Mouse (Mus musculus) lung, postnatal 0 days (tissue): ENCODE results near the gene Dlgap4.

Experiments used
- CTCF ChIP-seq: IDR thresholded peaks from 2 replicates; pipeline ENCODE4 v1.5.1; 2016; ENCODE audit warnings: antibody characterized with exemption, mild to moderate bottlenecking
- EP300 ChIP-seq: IDR thresholded peaks from 2 replicates; pipeline ENCODE4 v1.6.1; 2016; ENCODE audit warnings: antibody characterized with exemption, mild to moderate bottlenecking, control low read depth

DNA sequence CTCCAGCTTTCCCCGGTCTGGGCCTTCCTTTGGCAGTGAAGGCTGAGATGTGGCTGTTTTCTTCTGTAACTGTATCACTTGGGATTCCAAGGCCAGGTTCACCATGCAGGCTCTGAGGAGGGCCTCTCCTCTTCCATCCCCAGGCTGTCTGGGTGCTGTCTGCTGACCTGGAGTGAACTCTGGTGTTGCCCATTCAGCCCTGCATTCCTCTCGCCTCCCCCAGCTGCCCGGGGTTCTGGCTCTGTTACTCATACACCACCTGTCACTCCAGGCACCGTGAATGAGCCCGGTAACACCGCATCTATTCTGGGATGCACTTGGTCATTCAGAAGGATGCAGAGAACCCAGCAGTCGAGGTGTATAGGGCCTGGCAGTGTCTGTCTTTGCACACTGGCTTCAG is 123.3 kb downstream of the Dlgap4 start:
- TF ChIP-seq CTCF: no peak
- no peak for TF ChIP-seq EP300
